Mouse (Mus musculus): ENCODE measurements at regions not wholly inside any gene's neighbourhood (a gene's known extent, or its start where the extent isn't known, plus 50 kb on each side); places are given as distances from the start of the nearest gene placed in this dataset.

DNA sequence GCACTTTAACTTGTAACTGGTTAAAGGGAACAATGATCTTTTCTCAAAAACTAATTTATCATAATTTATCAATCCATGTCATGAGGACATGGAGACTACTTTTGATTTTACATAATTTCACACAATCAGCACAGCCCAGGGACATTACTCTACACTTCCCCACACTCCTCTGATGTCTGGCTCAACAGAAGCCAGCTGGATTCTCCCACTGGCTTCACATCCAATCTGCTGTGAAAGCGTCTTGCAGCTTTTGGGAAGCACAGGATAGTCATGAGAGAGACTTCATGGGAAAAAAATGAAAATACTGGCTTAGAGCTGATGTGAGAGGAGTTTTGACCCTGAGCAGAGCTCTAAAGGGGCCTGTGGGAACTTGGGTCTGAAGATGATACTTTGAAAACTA lies 61.7 kb upstream of the Hrasls start:
- Histone ChIP-seq H3K9me3 (replicated peaks; ENCODE audit: control insufficient read depth, insufficient read depth, low read length, poor library complexity, severe bottlenecking) (peaks cover 6% of the 10 kb centered on the region; the same call in 1 of the 2 replicates), H3K27ac (ENCODE audit: insufficient read depth, low read length) (no peak overlapping the region), H3K9ac (ENCODE audit: low read depth, poor library complexity, severe bottlenecking) (no peak overlapping the region), H3K4me3 (ENCODE audit: low read depth, low read length) (no peak overlapping the region), H3K36me3 (ENCODE audit: control insufficient read depth, insufficient read depth, low read length, poor library complexity, severe bottlenecking) (no peaks in the 10 kb centered on the region), H3K4me1 (ENCODE audit: control insufficient read depth, insufficient read depth, low read length) (no peaks in the 10 kb centered on the region), H3K27me3 (ENCODE audit: control insufficient read depth, insufficient read depth, low read length, poor library complexity, severe bottlenecking) (no peaks in the 10 kb centered on the region)
- TF ChIP-seq CTCF (IDR thresholded peaks at IDR 0.05; ENCODE audit: low read depth, low read length), result no peak
- no peak for TF ChIP-seq EP300 (IDR thresholded peaks at IDR 0.05; ENCODE audit: insufficient read depth, low read depth, low read length)
- no peak for TF ChIP-seq POLR2A (IDR thresholded peaks at IDR 0.05; ENCODE audit: insufficient read depth, low read length)

DNA sequence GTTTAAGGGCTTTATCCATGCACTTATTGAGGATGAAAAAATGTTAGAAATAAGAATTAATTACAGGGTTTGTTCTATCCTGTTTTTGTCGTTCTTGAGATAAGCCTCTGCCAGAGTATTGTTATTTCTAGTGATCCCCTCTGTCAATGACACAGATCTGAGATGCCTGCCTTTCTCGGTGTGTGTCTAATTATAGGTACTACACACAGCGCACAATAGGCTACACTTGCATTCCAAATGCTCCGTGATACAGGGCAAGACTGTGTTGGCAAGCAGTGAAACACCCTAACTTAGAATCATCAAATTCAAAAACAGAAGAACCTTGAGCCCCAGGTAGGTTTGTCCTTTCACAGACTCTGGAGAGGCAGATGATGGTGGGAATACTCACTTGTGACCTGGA lies 90.3 kb upstream of the Hrasls start:
- H3K27me3 ChIP-seq (ENCODE audit: control insufficient read depth, insufficient read depth, low read length, poor library complexity, severe bottlenecking), result no peaks in the 10 kb centered on the region
- no peak overlapping the region for H3K9ac ChIP-seq (ENCODE audit: low read depth, poor library complexity, severe bottlenecking)
- TF ChIP-seq POLR2A (IDR thresholded peaks at IDR 0.05; ENCODE audit: insufficient read depth, low read length) (no peak), EP300 (IDR thresholded peaks at IDR 0.05; ENCODE audit: insufficient read depth, low read depth, low read length) (no peak), CTCF (IDR thresholded peaks at IDR 0.05; ENCODE audit: low read depth, low read length) (no peak)
- H3K27ac ChIP-seq (ENCODE audit: insufficient read depth, low read length), result no peak overlapping the region
- H3K36me3 ChIP-seq (ENCODE audit: control insufficient read depth, insufficient read depth, low read length, poor library complexity, severe bottlenecking), result no peaks in the 10 kb centered on the region
- no peaks in the 10 kb centered on the region for H3K4me1 ChIP-seq (ENCODE audit: control insufficient read depth, insufficient read depth, low read length)
- H3K9me3 ChIP-seq (replicated peaks; ENCODE audit: control insufficient read depth, insufficient read depth, low read length, poor library complexity, severe bottlenecking), result no peaks in the 10 kb centered on the region; the same call in 1 of the 2 replicates
- H3K4me3 ChIP-seq (ENCODE audit: low read depth, low read length), result no peak overlapping the region

DNA sequence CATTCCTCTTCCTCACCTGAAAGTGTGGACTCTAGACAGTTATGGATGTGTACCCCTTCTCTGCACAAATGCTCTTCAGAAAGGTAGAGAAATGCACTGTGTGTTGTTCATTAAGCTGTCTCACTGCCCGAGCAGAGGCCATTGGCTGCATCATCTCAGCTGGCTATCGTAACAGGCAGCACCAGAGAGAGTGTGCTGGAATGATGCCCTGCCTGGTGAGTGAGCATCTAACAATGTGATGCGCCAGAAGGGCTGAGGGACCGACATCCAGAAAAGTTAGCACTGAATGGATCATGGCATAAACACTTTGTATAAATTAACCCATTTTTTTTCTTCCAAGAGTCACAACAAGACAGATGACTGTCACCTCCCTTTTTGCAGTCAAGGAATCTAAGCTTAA lies 112.7 kb upstream of the Hrasls start:
- no peaks in the 10 kb centered on the region for H3K9me3 ChIP-seq (replicated peaks; ENCODE audit: control insufficient read depth, insufficient read depth, low read length, poor library complexity, severe bottlenecking)
- no peak overlapping the region for H3K9ac ChIP-seq (ENCODE audit: low read depth, poor library complexity, severe bottlenecking)
- H3K27me3 ChIP-seq (ENCODE audit: control insufficient read depth, insufficient read depth, low read length, poor library complexity, severe bottlenecking), result no peaks in the 10 kb centered on the region
- H3K4me3 ChIP-seq (ENCODE audit: low read depth, low read length), result no peak overlapping the region
- no peak overlapping the region for H3K27ac ChIP-seq (ENCODE audit: insufficient read depth, low read length)
- H3K4me1 ChIP-seq (ENCODE audit: control insufficient read depth, insufficient read depth, low read length), result no peaks in the 10 kb centered on the region
- no peaks in the 10 kb centered on the region for H3K36me3 ChIP-seq (ENCODE audit: control insufficient read depth, insufficient read depth, low read length, poor library complexity, severe bottlenecking)
- TF ChIP-seq CTCF (IDR thresholded peaks at IDR 0.05; ENCODE audit: low read depth, low read length), result no peak
- TF ChIP-seq EP300 (IDR thresholded peaks at IDR 0.05; ENCODE audit: insufficient read depth, low read depth, low read length), result no peak
- no peak for TF ChIP-seq POLR2A (IDR thresholded peaks at IDR 0.05; ENCODE audit: insufficient read depth, low read length)

DNA sequence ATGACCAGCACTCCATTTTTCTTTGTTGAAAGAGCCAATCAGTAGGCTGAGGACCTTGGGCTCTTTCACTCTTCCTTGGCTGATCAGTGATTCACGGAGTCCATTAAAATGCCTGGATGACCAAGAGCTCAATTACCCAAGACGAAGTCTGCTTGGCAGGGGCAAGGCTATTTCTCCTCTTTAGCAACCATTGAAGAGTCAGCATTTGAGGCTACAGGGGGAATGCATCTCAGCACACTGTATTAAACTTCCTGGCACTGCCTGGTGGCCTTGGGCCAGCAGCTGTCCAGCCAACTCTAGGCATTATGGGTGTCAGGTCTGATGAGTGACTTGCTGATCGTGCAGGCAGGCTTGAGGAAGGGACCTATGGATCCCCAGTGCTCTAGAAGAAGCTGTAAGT lies 136.5 kb upstream of the Mb21d2 start:
- no peak overlapping the region for H3K27ac ChIP-seq (ENCODE audit: insufficient read depth, low read length)
- no peak overlapping the region for H3K9ac ChIP-seq (ENCODE audit: low read depth, poor library complexity, severe bottlenecking)
- H3K36me3 ChIP-seq (ENCODE audit: control insufficient read depth, insufficient read depth, low read length, poor library complexity, severe bottlenecking), result no peaks in the 10 kb centered on the region
- no peaks in the 10 kb centered on the region for H3K27me3 ChIP-seq (ENCODE audit: control insufficient read depth, insufficient read depth, low read length, poor library complexity, severe bottlenecking)
- TF ChIP-seq EP300 (IDR thresholded peaks at IDR 0.05; ENCODE audit: insufficient read depth, low read depth, low read length), result no peak
- TF ChIP-seq POLR2A (IDR thresholded peaks at IDR 0.05; ENCODE audit: insufficient read depth, low read length), result no peak
- TF ChIP-seq CTCF (IDR thresholded peaks at IDR 0.05; ENCODE audit: low read depth, low read length), result no peak
- H3K4me3 ChIP-seq (ENCODE audit: low read depth, low read length), result no peak overlapping the region
- no peaks in the 10 kb centered on the region for H3K9me3 ChIP-seq (replicated peaks; ENCODE audit: control insufficient read depth, insufficient read depth, low read length, poor library complexity, severe bottlenecking)
- no peaks in the 10 kb centered on the region for H3K4me1 ChIP-seq (ENCODE audit: control insufficient read depth, insufficient read depth, low read length)

DNA sequence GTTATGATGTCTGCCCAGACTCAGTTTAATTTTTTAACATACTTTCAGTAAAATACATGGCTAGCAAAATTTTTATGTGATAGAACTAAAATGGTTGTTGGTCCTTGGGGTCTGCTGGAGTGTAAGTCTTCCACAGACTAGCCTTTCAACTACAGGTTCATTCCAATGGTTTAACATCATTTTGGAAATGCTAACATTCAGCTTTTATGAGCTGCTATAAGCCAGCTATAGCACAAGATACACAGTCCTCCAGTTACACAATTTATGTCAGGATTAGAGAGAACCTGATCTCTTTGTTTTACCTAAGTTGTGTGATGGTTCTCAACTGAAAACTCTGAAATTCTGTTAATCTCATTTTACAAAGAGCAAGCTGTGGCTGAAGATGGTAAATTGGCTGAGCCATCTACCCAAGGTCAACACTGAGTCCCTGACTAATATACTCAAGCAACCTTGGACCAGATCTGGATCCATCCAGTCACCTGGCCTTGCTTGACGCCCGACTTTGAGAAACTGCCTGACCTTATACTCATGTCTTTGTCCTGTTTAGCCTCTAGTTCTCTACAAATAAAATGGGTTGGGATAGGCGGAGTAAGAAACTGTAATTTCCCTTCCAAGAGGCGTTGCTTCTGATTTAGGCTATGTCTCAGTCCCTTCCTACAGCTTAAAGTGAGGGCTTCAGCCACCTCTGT lies 135.8 kb upstream of the Mb21d2 start:
- no peaks in the 10 kb centered on the region for H3K4me1 ChIP-seq (ENCODE audit: control insufficient read depth, insufficient read depth, low read length)
- TF ChIP-seq POLR2A (IDR thresholded peaks at IDR 0.05; ENCODE audit: insufficient read depth, low read length) (no peak), EP300 (IDR thresholded peaks at IDR 0.05; ENCODE audit: insufficient read depth, low read depth, low read length) (no peak), CTCF (IDR thresholded peaks at IDR 0.05; ENCODE audit: low read depth, low read length) (no peak)
- H3K36me3 ChIP-seq (ENCODE audit: control insufficient read depth, insufficient read depth, low read length, poor library complexity, severe bottlenecking), result no peaks in the 10 kb centered on the region
- H3K4me3 ChIP-seq (ENCODE audit: low read depth, low read length), result no peak overlapping the region
- no peak overlapping the region for H3K27ac ChIP-seq (ENCODE audit: insufficient read depth, low read length)
- no peaks in the 10 kb centered on the region; the same call in 1 of the 2 replicates for H3K27me3 ChIP-seq (ENCODE audit: control insufficient read depth, insufficient read depth, low read length, poor library complexity, severe bottlenecking)
- H3K9ac ChIP-seq (ENCODE audit: low read depth, poor library complexity, severe bottlenecking), result no peak overlapping the region
- H3K9me3 ChIP-seq (replicated peaks; ENCODE audit: control insufficient read depth, insufficient read depth, low read length, poor library complexity, severe bottlenecking), result no peaks in the 10 kb centered on the region

DNA sequence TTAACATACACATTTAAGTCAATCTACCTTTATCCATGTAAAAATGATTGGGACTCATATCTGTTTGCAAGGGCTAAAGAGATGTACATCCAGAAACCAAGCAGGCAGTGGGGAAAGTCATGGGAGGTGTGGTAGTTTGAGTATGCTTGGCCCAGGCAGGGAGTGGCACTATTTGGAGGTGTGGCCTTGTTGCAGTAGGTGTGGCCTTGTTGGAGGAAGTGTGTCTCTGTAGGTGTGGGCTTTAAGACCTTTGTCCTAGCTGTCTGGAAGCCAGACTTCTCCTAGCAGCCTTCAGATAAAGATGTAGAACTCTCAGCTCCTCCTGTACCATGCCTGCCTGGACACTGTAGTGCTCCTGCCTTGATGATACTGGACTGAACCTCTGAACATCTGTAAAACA lies 133.9 kb upstream of the Mb21d2 start:
- H3K9ac ChIP-seq (ENCODE audit: low read depth, poor library complexity, severe bottlenecking), result no peak overlapping the region
- no peaks in the 10 kb centered on the region; the same call in 1 of the 2 replicates for H3K27me3 ChIP-seq (ENCODE audit: control insufficient read depth, insufficient read depth, low read length, poor library complexity, severe bottlenecking)
- H3K9me3 ChIP-seq (replicated peaks; ENCODE audit: control insufficient read depth, insufficient read depth, low read length, poor library complexity, severe bottlenecking), result no peaks in the 10 kb centered on the region
- TF ChIP-seq CTCF (IDR thresholded peaks at IDR 0.05; ENCODE audit: low read depth, low read length) (no peak), EP300 (IDR thresholded peaks at IDR 0.05; ENCODE audit: insufficient read depth, low read depth, low read length) (no peak), POLR2A (IDR thresholded peaks at IDR 0.05; ENCODE audit: insufficient read depth, low read length) (no peak)
- H3K4me3 ChIP-seq (ENCODE audit: low read depth, low read length), result no peak overlapping the region
- no peaks in the 10 kb centered on the region for H3K36me3 ChIP-seq (ENCODE audit: control insufficient read depth, insufficient read depth, low read length, poor library complexity, severe bottlenecking)
- no peak overlapping the region for H3K27ac ChIP-seq (ENCODE audit: insufficient read depth, low read length)
- H3K4me1 ChIP-seq (ENCODE audit: control insufficient read depth, insufficient read depth, low read length), result no peaks in the 10 kb centered on the region

Measured in ES-Bruce4 (cell line).